Mouse (Mus musculus) intestine, embryonic 16.5 days (tissue): ENCODE results near the gene Nectin4. TPM values are rescaled to one million over a fixed set of nuclear protein-coding genes. Genes with fewer than 3 reads are reported as not detected.
A peak's percentile ranks its signal among the peaks of the same experiment; 100 is the strongest.

Experiments
- ATAC-seq: fragments of 200-750 bp; cut with Nextera tagmentation; 2 replicates; pipeline ENCODE4 v1.8.0; 2017; ENCODE audit warnings: moderate TSS enrichment, moderate library complexity
- H3K27ac ChIP-seq: fragments of 300-500 bp; sonication (generic); 2 replicates; pipeline ENCODE4 v1.5.1; 2014; ENCODE audit warnings: mild to moderate bottlenecking, low read length
- H3K27me3 ChIP-seq: fragments of 300-500 bp; sonication (generic); replicated peaks from 2 replicates; pipeline ENCODE4 v1.6.1; 2014; ENCODE audit warnings: low read length, control low read depth, mixed read lengths; ENCODE audit not compliant: control insufficient read depth, insufficient read depth
- H3K36me3 ChIP-seq: fragments of 300-500 bp; sonication (generic); 2 replicates; pipeline ENCODE4 v1.6.1; 2014; ENCODE audit warnings: low read length, control low read depth; ENCODE audit not compliant: control insufficient read depth, insufficient read depth
- H3K4me1 ChIP-seq: fragments of 300-500 bp; sonication (generic); 2 replicates; pipeline ENCODE4 v1.6.1; 2014; ENCODE audit warnings: low read length, control low read depth, mixed read lengths; ENCODE audit not compliant: control insufficient read depth, insufficient read depth
- H3K4me2 ChIP-seq: fragments of 300-500 bp; sonication (generic); 2 replicates; pipeline ENCODE4 v1.6.1; 2014; ENCODE audit warnings: low read depth, low read length, control low read depth
- H3K4me3 ChIP-seq: fragments of 300-500 bp; sonication (generic); 2 replicates; pipeline ENCODE4 v1.5.1; 2014; ENCODE audit warnings: mild to moderate bottlenecking, low read length
- H3K9ac ChIP-seq: fragments of 300-500 bp; sonication (generic); 2 replicates; pipeline ENCODE4 v1.6.1; 2014; ENCODE audit warnings: low read depth, low read length
- H3K9me3 ChIP-seq: fragments of 300-500 bp; sonication (generic); 2 replicates; pipeline ENCODE4 v1.6.1; 2016; ENCODE audit warnings: low read length, control low read depth; ENCODE audit not compliant: control insufficient read depth
- WGBS: fragments of 180-500 bp; shearing (Covaris S2); extraction: QIAGEN DNeasy Blood & Tissue Kit; methylation state at CpG from one replicate; pipeline ENCODE4 v1.1.7; 2014; 5-methylcytosine and 5-hydroxymethylcytosine counted together
- polyA plus RNA-seq: library from polyadenylated mRNA; unstranded; fragments of >200 nt; fragmentation: Nextera tagmentation; extraction: Ambion mirVana; gene quantifications from 2 replicates; pipeline ENCODE4 v1.2.1, GENCODE M21; 2015

Nectin4 gene
- polyA plus RNA-seq, 1 experiment from 2014 or later, result 3.8 TPM

DNA sequence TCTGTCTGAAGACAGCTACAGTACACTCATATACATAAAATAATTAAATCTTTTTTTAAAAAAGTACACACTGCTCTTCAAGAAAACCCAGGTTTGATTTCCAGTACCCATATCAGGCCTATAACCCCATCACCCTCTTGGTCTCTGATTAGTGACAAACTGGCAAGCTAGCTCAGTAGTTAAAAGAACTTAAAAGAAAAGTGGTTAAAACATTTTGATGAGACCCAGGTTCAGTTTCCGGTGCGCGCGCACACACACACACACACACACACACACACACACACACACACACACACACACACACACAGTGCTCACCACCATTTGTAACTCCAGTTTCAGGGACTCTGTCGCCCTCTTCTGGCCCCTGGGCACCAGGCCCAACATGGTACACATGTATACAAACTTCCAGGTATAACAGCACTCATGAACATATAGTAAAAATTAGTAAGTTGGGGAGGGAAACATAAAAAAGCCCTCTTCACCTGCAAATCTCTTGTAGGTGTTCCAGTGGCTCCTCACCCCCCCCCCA lies 14.0 kb upstream of the Nectin4 start:
- WGBS, result 70% methylated on average over 5 of the region's 5 CpGs
- peaks cover 3% of the 10 kb centered on the region; the same call in 1 of the 2 replicates for H3K36me3 ChIP-seq
- H3K27ac ChIP-seq, result no peak overlapping the region
- no peak for ATAC-seq
- H3K4me3 ChIP-seq, result no peak overlapping the region
- H3K4me1 ChIP-seq, result peaks cover 6% of the 10 kb centered on the region; the same call in 1 of the 2 replicates
- no peak overlapping the region for H3K9ac ChIP-seq
- no peaks in the 10 kb centered on the region for H3K27me3 ChIP-seq
- H3K4me2 ChIP-seq, result no peak overlapping the region
- no peaks in the 10 kb centered on the region for H3K9me3 ChIP-seq

DNA sequence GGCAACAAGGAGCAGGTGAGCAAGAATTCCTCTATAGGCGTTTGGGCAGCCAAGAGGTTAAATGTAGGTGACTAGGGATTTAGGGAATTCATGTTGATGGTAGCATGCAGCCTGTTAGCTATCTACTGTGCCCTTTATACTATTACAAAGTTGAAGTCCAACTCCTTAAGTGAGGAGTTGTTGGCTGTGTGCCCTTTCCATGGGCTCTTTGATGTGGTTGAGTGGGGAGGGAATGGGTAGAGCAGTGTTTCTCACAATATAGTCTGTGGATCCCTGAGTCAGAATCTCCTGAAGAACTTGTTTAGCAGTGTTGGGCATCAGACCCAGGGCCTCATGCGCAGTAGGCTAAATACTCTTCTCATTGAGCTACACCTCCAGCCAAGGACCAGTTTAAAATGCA lies 13.1 kb upstream of the Nectin4 start:
- no peak for ATAC-seq
- Histone ChIP-seq H3K27me3 (no peaks in the 10 kb centered on the region), H3K9ac (no peak overlapping the region), H3K9me3 (no peaks in the 10 kb centered on the region), H3K4me1 (peaks cover 9% of the 10 kb centered on the region; the same call in 1 of the 2 replicates), H3K4me2 (no peak overlapping the region), H3K27ac (no peak overlapping the region), H3K36me3 (peaks cover 3% of the 10 kb centered on the region; the same call in 1 of the 2 replicates), H3K4me3 (no peak overlapping the region)
- WGBS, result 88% methylated on average over 2 of the region's 2 CpGs

DNA sequence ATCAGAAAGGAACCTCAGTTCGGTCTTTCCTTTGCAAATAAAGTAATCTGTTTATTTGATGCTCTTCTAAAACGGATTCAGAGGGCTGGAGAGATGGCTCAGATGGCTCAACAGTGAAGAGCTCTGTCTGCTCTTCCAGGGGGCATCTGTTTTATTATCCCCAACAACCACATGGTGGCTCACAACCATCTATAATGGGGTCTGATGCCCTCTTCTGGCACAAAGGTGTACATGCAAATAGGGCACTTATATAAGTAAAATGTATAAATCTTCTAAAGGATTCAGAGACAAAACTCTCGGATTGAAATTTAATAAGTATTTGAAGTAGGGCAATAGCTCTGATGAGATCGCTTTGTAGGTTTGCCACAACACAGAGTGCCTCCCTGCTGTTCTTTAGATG lies 11.5 kb upstream of the Nectin4 start:
- WGBS, result 63% methylated on average over 4 of the region's 4 CpGs
- Histone ChIP-seq H3K9ac (no peak overlapping the region), H3K4me3 (no peak overlapping the region), H3K9me3 (no peaks in the 10 kb centered on the region), H3K27me3 (no peaks in the 10 kb centered on the region), H3K4me1 (peaks cover 9% of the 10 kb centered on the region; the same call in 1 of the 2 replicates), H3K4me2 (no peak overlapping the region), H3K36me3 (peaks cover 3% of the 10 kb centered on the region; the same call in 1 of the 2 replicates), H3K27ac (no peak overlapping the region)
- ATAC-seq, result no peak

DNA sequence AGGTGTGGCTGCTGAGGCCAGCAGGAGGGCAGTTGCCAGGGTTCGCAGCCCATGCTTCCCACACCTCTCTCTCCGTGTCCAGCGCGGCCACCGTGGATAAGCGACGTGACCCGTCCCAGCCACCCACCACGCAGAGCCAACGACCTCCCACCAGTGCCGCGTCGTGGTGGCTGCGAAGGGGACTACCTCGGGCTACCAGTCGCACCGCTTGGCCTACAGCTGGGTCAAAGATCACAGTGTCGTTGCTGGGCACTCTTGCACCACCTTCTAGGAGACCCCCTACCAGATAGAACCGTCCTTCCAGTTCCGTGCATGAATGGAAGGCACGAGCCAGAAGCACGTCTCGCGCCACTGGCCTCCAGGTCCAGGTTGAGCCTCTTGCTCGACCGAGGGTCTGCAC lies 9.6 kb upstream of the Nectin4 start:
- Histone ChIP-seq H3K4me1 (peaks cover 9% of the 10 kb centered on the region; the same call in 1 of the 2 replicates), H3K36me3 (peaks cover 3% of the 10 kb centered on the region; the same call in 1 of the 2 replicates), H3K4me3 (peak overlapping the region; percentile 56), H3K9ac (peak overlapping the region; percentile 67), H3K27ac (no peak overlapping the region), H3K9me3 (no peaks in the 10 kb centered on the region), H3K4me2 (peak overlapping the region; percentile 73), H3K27me3 (no peaks in the 10 kb centered on the region)
- 11% methylated on average over 26 of the region's 26 CpGs for WGBS
- ATAC-seq, result peak; percentile 60; the same call in 1 of the 2 replicates

DNA sequence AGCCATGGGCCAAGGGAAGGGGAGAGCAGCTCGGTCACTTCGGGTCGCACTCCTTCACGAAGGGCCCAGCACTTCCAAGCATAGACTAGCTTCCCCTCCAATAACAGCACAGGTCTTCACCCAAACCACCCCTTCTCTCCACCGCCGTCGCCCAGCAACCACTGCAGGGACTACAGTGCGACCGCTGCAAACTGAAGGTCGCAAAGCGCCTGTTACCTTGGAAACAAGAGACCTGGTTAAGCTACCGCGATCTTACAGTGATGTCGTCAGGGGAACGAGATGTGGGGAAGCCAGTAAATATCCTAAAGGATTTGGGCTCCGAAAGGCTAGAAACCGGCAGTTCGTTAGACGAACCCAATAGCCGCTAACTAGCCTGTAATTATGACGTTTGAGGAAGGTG lies 9.2 kb upstream of the Nectin4 start, which contains the start of gene Klhdc9:
TSS of gene Klhdc9 (minus strand) at position 143 of the 400 bp plus-strand sequence.
- under 1% methylated on average over 21 of the region's 21 CpGs for WGBS
- peak within 1 kb of the TSS; percentile 73 for H3K4me2 ChIP-seq
- H3K27ac ChIP-seq, result peak within 1 kb of the TSS; percentile 40
- peak; percentile 92 for ATAC-seq
- peaks cover 3% of the 10 kb centered on the region; the same call in 1 of the 2 replicates for H3K36me3 ChIP-seq
- H3K9me3 ChIP-seq, result no peaks in the 10 kb centered on the region
- peak within 1 kb of the TSS; percentile 56 for H3K4me3 ChIP-seq
- peaks cover 9% of the 10 kb centered on the region; the same call in 1 of the 2 replicates for H3K4me1 ChIP-seq
- H3K27me3 ChIP-seq, result no peaks in the 10 kb centered on the region
- peak within 1 kb of the TSS; percentile 67 for H3K9ac ChIP-seq

DNA sequence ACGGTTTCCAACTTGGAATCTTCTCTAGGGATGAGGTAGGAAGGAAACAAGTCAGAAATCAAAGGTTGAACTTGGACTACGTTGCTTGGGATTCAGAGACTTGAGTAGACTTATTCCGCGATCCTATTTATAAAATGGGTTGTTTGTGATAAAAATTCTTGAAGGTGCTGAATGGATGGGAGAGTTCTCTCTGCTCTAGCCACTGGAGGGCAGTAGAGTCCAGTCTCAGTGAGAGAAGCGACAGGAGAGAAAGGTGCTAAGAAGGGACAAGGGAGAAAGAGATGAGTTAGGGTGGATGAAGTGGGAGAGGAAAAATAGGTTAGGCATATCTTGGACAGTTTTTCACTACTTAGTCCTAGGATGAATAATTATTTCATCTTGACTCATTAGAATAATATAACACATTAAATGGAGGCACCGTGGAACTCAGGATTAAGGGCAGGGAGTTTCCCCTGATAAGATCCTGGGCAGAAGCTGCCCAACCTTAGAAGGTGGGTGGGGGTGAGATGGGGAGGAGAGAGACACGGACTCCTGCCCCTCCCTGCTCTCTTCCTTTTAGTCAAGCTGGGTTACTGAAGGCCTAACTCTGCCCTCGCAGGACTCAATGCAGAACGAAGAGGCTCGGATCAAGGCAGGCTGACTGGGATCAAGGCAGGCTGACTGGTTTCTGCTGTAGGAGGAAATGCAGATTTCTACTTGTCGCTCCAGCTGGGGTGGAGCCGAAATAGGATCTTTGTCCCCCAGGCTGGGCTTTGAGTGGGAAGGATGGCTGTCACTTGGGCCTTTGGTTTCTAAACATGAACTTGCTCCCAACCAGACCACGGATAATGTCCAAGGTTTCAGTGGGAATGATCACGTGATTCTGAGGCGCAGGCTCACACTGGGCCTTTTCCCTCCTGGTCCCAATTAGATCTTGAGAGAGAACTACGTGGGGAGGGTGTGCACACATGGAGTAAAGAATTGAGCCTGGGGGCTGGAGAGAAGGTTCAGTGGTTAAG lies 8.5 kb upstream of the Nectin4 start:
- H3K9ac ChIP-seq, result peak overlapping the region; percentile 67
- H3K4me1 ChIP-seq, result peaks cover 9% of the 10 kb centered on the region; the same call in 1 of the 2 replicates
- no peaks in the 10 kb centered on the region for H3K9me3 ChIP-seq
- H3K27me3 ChIP-seq, result no peaks in the 10 kb centered on the region
- peak overlapping the region; percentile 40 for H3K27ac ChIP-seq
- ATAC-seq, result peak; percentile 74
- H3K4me3 ChIP-seq, result peak overlapping the region; percentile 56
- H3K4me2 ChIP-seq, result peak overlapping the region; percentile 73
- 28% methylated on average over 16 of the region's 16 CpGs for WGBS
- peaks cover 3% of the 10 kb centered on the region; the same call in 1 of the 2 replicates for H3K36me3 ChIP-seq

DNA sequence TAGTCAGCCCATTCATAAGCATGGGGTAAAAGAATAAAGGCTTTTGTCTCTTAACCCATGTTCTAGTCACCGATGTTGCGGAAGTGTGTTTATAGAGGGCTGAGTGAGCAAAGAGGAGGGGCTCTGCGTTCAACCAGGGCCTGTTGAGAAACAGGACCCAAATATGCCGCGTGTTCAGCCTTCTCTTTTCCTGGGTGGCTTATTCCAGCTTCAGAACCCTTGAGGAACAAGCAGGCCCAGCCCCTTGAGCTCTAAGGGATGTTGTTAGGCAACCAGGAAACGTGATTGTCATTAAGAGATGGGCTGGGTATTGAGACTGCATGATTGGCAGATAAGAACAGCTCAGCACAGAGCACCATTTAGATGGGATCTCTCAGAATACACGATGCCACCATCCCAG lies 4.0 kb upstream of the Nectin4 start:
- ATAC-seq, result no peak
- no peak overlapping the region for H3K4me2 ChIP-seq
- no peaks in the 10 kb centered on the region for H3K9me3 ChIP-seq
- no peak overlapping the region for H3K4me3 ChIP-seq
- peaks cover 3% of the 10 kb centered on the region; the same call in 1 of the 2 replicates for H3K4me1 ChIP-seq
- WGBS, result 56% methylated on average over 7 of the region's 7 CpGs
- H3K27me3 ChIP-seq, result no peaks in the 10 kb centered on the region
- no peak overlapping the region for H3K9ac ChIP-seq
- H3K27ac ChIP-seq, result no peak overlapping the region
- no peaks in the 10 kb centered on the region for H3K36me3 ChIP-seq

DNA sequence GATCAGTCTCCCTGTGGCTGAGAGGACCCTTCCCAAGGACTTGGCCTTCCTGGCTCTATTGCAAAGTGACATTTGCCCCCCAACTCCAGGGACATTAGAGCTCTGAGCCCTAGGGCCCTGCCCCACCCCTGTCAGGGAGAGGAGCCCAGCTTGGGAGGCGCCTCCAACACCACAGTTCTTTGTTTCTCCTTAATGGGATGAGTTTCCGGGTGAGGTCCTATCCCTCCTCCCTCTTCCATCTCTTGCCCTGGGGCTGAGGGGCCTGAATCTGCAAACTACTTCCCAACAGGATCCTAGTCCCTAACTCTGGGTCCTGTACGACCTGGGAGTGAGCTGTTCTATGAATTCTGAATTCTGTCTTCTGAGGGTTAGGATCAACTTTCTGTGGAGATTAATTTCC lies 3.0 kb downstream of the Nectin4 start:
- H3K4me2 ChIP-seq, result no peak overlapping the region
- WGBS, result 60% methylated on average over 3 of the region's 3 CpGs
- no peak overlapping the region for H3K4me3 ChIP-seq
- no peak for ATAC-seq
- H3K9me3 ChIP-seq, result no peaks in the 10 kb centered on the region
- H3K4me1 ChIP-seq, result peaks cover 24% of the 10 kb centered on the region
- no peak overlapping the region for H3K9ac ChIP-seq
- H3K36me3 ChIP-seq, result no peaks in the 10 kb centered on the region
- no peak overlapping the region for H3K27ac ChIP-seq
- no peaks in the 10 kb centered on the region for H3K27me3 ChIP-seq

DNA sequence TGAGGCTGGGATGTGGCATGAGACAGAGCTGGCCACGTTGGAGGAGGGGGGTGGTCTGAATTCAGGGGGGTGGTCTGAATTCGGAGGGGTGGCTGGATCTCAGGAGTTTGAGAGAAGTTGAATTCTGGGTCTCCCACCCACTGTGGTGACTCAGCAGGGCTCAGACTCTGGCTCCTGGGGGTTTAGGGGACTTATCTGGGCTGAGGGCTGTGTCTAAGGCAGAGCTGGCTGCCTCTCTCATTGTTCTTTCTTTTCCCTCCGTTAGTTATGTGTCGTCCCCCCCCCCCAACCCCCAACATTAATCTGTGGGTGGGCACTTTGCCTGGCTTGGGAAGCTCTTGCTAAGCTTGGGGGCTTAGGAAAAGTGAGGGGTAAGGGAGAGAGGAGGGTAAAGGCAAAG lies 4.0 kb downstream of the Nectin4 start:
- WGBS, result 5% methylated on average over 3 of the region's 4 CpGs
- no peaks in the 10 kb centered on the region for H3K27me3 ChIP-seq
- no peak overlapping the region for H3K4me2 ChIP-seq
- no peak overlapping the region for H3K4me3 ChIP-seq
- H3K36me3 ChIP-seq, result no peaks in the 10 kb centered on the region
- no peak for ATAC-seq
- no peak overlapping the region for H3K9ac ChIP-seq
- H3K4me1 ChIP-seq, result peaks cover 24% of the 10 kb centered on the region
- H3K27ac ChIP-seq, result no peak overlapping the region
- H3K9me3 ChIP-seq, result no peaks in the 10 kb centered on the region
